Mouse (Mus musculus) embryonic facial prominence, embryonic 12.5 days (tissue): ENCODE measurements at regions not wholly inside any gene's neighbourhood (a gene's known extent, or its start where the extent isn't known, plus 50 kb on each side); places are given as distances from the start of the nearest gene placed in this dataset.

Experiments
- ATAC-seq: fragments of 200-750 bp; cut with Nextera tagmentation; 2 replicates; pipeline ENCODE4 v1.8.0; 2017; ENCODE audit not compliant: insufficient number of reproducible peaks, insufficient read depth, low FRiP score, low TSS enrichment
- H3K27ac ChIP-seq: fragments of 300-500 bp; sonication (generic); 2 replicates; pipeline ENCODE4 v1.5.1; 2016; ENCODE audit warnings: mild to moderate bottlenecking
- H3K27me3 ChIP-seq: fragments of 300-500 bp; sonication (generic); 2 replicates; pipeline ENCODE4 v1.6.1; 2016; ENCODE audit warnings: mild to moderate bottlenecking, moderate library complexity
- H3K36me3 ChIP-seq: fragments of 300-500 bp; sonication (generic); 2 replicates; pipeline ENCODE4 v1.6.1; 2016; ENCODE audit warnings: mild to moderate bottlenecking
- H3K4me1 ChIP-seq: fragments of 300-500 bp; sonication (generic); 2 replicates; pipeline ENCODE4 v1.6.1; 2016
- H3K4me2 ChIP-seq: fragments of 300-500 bp; sonication (generic); replicated peaks from 2 replicates; pipeline ENCODE4 v1.6.1; 2016; ENCODE audit warnings: mild to moderate bottlenecking, moderate library complexity
- H3K4me3 ChIP-seq: fragments of 300-500 bp; sonication (generic); 2 replicates; pipeline ENCODE4 v1.5.1; 2016; ENCODE audit warnings: mild to moderate bottlenecking
- H3K9ac ChIP-seq: fragments of 300-500 bp; sonication (generic); 2 replicates; pipeline ENCODE4 v1.6.1; 2016; ENCODE audit warnings: mild to moderate bottlenecking, moderate library complexity
- H3K9me3 ChIP-seq: fragments of 300-500 bp; sonication (generic); 2 replicates; pipeline ENCODE4 v1.6.1; 2016; ENCODE audit warnings: mild to moderate bottlenecking, moderate library complexity
- WGBS: fragments of 180-500 bp; shearing (Covaris S2); methylation state at CpG from one replicate; pipeline ENCODE4 v1.1.7; 2016; 5-methylcytosine and 5-hydroxymethylcytosine counted together

DNA sequence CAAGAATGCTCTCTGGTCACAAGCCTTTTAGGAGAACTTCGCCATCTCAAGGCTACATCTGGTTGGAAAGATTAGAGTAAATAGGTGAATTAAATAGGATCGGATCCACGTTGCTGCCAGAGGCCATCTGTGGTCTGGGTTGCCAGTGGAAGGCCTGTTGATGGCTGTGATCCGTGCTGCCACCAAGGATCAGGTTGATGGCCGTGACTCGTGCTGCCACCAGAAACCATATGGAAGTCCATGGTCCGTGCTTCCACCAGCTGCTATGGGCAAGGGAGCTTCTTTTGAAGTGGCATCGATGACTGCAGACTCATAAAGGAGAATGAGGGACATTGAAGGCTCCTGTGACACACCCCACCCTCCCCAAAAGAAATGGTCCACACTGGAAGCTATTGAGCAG lies 79.6 kb downstream of the Atp1a1 start:
- no peak overlapping the region for H3K9ac ChIP-seq
- WGBS = 85% methylated on average over 8 of the region's 8 CpGs
- no peak for ATAC-seq
- peaks cover 3% of the 10 kb centered on the region; the same call in 1 of the 2 replicates for H3K4me1 ChIP-seq
- no peaks in the 10 kb centered on the region for H3K9me3 ChIP-seq
- no peak overlapping the region for H3K4me3 ChIP-seq
- no peaks in the 10 kb centered on the region for H3K36me3 ChIP-seq
- no peak overlapping the region for H3K4me2 ChIP-seq
- H3K27me3 ChIP-seq = no peaks in the 10 kb centered on the region
- no peak overlapping the region for H3K27ac ChIP-seq

DNA sequence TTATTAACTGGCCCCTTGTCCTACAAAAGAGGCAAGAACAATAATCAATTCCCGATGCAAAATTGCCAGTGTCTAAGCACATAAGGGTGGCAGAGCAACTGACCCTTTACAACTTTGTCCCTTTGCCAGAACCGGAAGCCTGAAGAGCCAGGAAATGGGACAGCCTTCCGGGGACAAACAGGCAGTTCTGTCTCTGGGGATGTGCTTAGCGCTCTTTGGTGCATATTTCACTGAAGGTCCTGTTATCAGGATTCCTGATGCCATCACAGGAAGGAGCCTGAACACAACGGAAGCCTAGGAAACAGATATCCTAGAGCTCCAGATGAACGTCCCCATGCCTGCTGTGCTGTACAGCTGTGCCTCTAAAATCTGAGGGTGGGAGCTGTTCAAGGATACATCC lies 80.0 kb downstream of the Atp1a1 start:
- ATAC-seq = no peak
- no peak overlapping the region for H3K4me3 ChIP-seq
- no peak overlapping the region for H3K4me2 ChIP-seq
- peaks cover 3% of the 10 kb centered on the region; the same call in 1 of the 2 replicates for H3K4me1 ChIP-seq
- no peaks in the 10 kb centered on the region for H3K9me3 ChIP-seq
- H3K27ac ChIP-seq = no peak overlapping the region
- 62% methylated on average over 6 of the region's 6 CpGs for WGBS
- H3K9ac ChIP-seq = no peak overlapping the region
- no peaks in the 10 kb centered on the region for H3K36me3 ChIP-seq
- H3K27me3 ChIP-seq = no peaks in the 10 kb centered on the region

DNA sequence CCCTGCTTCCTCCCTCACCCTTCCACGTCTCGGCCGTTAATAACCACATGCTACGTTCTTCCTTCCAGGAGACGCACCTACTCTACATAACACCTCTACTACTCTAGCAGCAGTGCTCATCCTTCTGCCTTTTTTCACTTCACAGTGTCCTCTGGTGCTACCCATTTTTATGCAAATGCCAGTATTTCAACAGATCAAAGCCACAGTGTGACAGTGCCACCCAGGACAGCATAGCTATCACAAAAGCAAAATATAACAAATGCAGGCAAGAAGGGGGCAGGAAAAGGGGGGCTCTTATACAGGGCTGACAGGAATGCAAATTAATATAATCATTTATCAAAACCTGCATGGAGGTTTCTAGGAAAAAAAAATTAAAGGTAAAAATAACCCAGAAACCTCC lies 81.2 kb downstream of the Atp1a1 start:
- Histone ChIP-seq H3K4me3 (no peak overlapping the region), H3K27ac (no peak overlapping the region), H3K9ac (no peak overlapping the region), H3K27me3 (no peaks in the 10 kb centered on the region), H3K4me2 (no peak overlapping the region), H3K4me1 (peaks cover 7% of the 10 kb centered on the region; the same call in 1 of the 2 replicates), H3K9me3 (no peaks in the 10 kb centered on the region), H3K36me3 (no peaks in the 10 kb centered on the region)
- ATAC-seq = no peak
- 79% methylated on average over 5 of the region's 5 CpGs for WGBS

DNA sequence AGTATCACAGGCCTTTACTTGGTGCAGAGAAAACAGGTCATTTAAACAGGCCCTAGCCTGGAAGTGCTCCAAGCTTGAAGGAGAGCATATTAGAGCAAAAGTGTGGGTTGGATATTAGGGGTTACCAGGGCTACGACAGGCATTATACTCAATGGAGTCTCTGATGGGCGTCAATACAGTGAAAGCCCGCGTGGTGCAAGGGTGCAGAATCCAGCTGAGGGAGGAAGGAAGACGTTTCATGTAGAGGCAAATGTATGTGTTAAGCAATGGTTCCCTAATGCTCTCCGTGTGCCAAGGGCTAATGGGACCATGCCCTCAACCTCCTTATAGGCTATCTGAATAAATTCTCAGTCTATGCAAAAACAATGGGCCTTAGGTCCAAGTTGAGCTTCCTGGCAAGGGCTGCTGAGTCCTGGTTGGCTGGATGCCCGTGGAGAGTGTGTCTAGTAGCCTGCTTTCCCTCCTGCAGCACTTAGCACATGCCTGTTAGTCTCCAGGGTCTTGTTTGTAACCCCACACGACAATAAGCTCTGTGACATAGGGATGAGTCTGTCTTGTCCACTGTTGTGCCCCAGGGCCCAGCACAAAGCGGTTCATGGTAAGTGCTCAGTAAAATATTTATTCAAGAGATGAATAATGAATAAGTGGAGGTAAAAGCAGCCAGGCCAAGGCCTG lies 82.1 kb downstream of the Atp1a1 start:
- no peak for ATAC-seq
- Histone ChIP-seq H3K9me3 (no peaks in the 10 kb centered on the region), H3K36me3 (no peaks in the 10 kb centered on the region), H3K9ac (no peak overlapping the region), H3K27me3 (no peaks in the 10 kb centered on the region), H3K27ac (no peak overlapping the region), H3K4me1 (peaks cover 7% of the 10 kb centered on the region; the same call in 1 of the 2 replicates), H3K4me3 (no peak overlapping the region), H3K4me2 (no peak overlapping the region)
- 73% methylated on average over 9 of the region's 9 CpGs for WGBS

DNA sequence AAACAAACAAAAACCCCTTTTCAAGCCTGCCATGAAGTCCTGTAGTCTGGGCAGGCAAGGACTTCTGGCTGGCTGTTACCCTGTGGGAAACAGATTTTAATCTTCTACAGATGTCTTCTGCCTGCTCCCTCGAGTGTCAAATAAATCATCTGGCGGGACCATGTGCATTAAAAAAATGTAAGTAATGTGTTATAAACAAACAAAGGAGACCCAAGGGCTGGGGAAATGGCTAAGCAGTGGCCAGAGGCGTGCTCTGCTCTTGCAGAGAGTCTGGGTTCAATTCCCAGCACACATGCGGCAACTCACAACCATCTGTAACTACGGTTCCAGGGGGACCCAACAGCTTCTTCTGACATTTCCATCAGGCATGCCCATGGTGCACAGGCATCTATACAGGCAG lies 83.3 kb downstream of the Atp1a1 start:
- Histone ChIP-seq H3K36me3 (no peaks in the 10 kb centered on the region), H3K9me3 (no peaks in the 10 kb centered on the region), H3K27ac (no peak overlapping the region), H3K27me3 (no peaks in the 10 kb centered on the region), H3K9ac (no peak overlapping the region), H3K4me3 (no peak overlapping the region), H3K4me2 (no peak overlapping the region), H3K4me1 (peaks cover 11% of the 10 kb centered on the region; the same call in 1 of the 2 replicates)
- WGBS = 56% methylated on average over 5 of the region's 5 CpGs
- no peak for ATAC-seq

DNA sequence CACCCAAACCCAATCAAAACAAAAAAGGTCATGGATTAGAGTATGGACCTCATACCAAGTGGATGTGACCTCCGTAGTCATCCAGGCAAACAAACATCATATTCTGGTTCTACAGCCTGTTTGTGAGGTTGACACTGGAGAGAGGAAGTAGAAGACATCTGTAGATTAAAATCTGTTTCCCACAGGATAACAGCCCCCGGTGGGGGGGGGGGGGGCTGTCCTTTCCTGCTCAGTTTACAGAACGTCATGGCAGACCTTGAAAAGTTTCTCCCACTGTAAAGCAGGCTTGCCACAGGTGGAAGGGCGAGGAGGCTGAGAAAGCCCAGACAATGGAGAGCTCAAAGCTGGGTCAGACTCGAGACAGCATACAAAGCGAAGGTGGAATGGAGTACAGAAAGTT lies 84.4 kb downstream of the Atp1a1 start:
- no peaks in the 10 kb centered on the region for H3K27me3 ChIP-seq
- H3K27ac ChIP-seq = 0 out of 2 replicates have a peak overlapping the region, but pooled peaks have one; percentile 17
- H3K4me1 ChIP-seq = peaks cover 11% of the 10 kb centered on the region; the same call in 1 of the 2 replicates
- H3K9me3 ChIP-seq = no peaks in the 10 kb centered on the region
- WGBS = 72% methylated on average over 6 of the region's 6 CpGs
- no peak for ATAC-seq
- H3K36me3 ChIP-seq = no peaks in the 10 kb centered on the region
- no peak overlapping the region for H3K9ac ChIP-seq
- no peak overlapping the region for H3K4me3 ChIP-seq
- H3K4me2 ChIP-seq = no peak overlapping the region

DNA sequence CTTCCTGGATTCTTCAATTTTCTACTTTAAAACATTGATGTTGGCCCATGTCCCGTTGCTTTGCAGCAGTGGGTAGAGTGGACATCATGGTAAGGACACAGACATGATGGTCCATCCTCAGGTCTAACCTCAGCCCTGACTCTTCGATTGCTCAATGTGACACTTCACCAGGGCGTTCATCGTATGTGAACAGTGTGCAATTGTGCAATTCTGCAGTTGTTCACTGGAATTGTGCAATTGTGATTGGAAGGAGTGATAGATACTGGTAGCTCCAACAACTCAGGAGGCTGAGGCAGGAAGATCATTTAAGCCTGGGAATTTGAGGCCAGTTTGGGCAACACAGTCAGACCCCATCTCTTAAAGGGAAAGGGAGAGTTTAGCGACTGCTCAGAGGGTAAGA lies 84.9 kb downstream of the Atp1a1 start:
- no peak for ATAC-seq
- H3K9me3 ChIP-seq = no peaks in the 10 kb centered on the region
- 90% methylated on average over 5 of the region's 5 CpGs for WGBS

DNA sequence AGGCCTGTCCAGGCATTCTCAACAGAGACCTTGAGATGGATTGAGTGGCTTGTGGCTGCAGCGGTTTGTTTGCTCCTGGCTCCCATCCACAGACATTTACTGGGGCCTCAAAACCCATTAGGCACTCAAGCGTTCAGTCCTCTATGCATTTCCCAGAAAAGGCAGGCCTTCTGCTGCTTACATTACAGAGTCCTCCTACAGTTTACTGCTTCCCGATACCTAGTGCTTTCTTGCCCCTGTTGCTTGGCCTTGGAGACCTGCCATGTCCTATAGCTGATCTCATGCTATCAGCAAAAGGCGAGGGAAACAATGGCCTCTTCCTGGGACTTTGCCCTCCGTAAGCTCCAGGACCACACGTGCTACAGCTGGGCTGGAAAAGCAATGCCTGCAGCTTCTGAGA lies 85.7 kb downstream of the Atp1a1 start:
- Histone ChIP-seq H3K27me3 (no peaks in the 10 kb centered on the region), H3K4me3 (no peak overlapping the region), H3K4me1 (peaks cover 13% of the 10 kb centered on the region; the same call in 1 of the 2 replicates), H3K36me3 (no peaks in the 10 kb centered on the region), H3K27ac (peak overlapping the region; percentile 23; the same call in 1 of the 2 replicates), H3K9ac (no peak overlapping the region), H3K9me3 (no peaks in the 10 kb centered on the region), H3K4me2 (no peak overlapping the region)
- ATAC-seq = no peak
- 72% methylated on average over 6 of the region's 6 CpGs for WGBS

More for the DNA sequence above, 84.9 kb downstream of the Atp1a1 start:
- Histone ChIP-seq H3K27me3 (no peaks in the 10 kb centered on the region), H3K36me3 (no peaks in the 10 kb centered on the region), H3K4me1 (peaks cover 11% of the 10 kb centered on the region; the same call in 1 of the 2 replicates), H3K27ac (no peak overlapping the region), H3K9ac (no peak overlapping the region), H3K4me3 (no peak overlapping the region), H3K4me2 (no peak overlapping the region)

DNA sequence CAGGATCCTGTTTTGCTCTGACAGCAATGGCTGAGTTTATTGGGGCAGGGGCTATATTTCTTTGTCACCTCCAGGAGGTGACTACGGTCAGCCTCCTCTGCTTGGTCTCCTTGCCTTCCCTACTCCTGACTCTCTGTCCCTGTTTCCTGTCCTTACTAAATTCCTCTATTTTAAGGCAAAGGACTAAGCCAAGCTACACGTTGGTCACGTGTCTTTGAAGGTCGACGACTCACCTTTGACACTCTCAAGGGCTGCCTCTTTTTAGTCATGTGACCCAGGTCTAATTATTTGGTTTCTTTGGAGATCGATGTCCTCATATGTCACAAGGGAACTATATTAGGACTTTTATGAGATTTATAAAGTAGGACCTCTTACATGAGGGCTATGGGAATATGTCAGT lies 86.9 kb downstream of the Atp1a1 start:
- H3K27ac ChIP-seq = no peak overlapping the region
- no peaks in the 10 kb centered on the region for H3K9me3 ChIP-seq
- H3K4me3 ChIP-seq = no peak overlapping the region
- H3K4me2 ChIP-seq = no peak overlapping the region
- ATAC-seq = no peak
- WGBS = 85% methylated on average over 6 of the region's 6 CpGs
- no peaks in the 10 kb centered on the region for H3K27me3 ChIP-seq
- H3K4me1 ChIP-seq = peaks cover 19% of the 10 kb centered on the region; the same call in 1 of the 2 replicates
- no peaks in the 10 kb centered on the region for H3K36me3 ChIP-seq
- H3K9ac ChIP-seq = no peak overlapping the region

DNA sequence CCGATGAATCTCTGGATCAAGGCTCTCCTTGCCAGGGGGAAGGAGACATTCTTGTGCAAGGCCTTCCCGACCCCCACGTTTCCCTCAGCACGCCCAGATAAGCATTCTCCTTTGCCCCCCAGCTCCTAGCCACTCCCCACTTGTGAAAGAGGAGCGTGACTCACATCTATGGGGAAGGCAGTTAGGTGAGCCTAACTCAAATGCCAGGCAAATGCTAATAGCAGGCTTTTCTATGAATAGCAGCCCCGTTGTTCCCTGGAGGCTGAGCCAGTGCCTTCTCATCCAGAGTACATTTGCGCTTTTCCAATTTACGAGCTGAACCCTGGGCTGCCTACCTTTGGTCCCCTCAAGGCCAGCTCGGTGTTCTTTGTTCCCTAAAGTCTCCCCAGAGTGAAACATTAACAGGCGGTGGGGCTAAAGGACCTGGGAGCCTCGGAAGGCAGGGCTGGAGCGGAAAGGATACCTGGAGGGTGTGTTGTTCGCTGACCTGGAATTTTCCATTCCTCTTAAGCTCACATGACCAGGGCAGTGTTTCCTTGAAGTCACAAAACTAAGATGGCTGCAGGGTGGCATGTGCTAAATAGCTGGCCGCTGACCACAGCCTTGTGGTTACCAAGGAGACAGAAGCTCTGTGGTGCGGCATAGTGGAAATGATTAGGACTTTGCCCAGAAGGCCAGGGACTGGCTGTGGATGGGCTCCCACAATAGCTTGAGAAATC lies 87.5 kb downstream of the Atp1a1 start:
- 52% methylated on average over 15 of the region's 15 CpGs for WGBS
- ATAC-seq = no peak
- Histone ChIP-seq H3K9me3 (no peaks in the 10 kb centered on the region), H3K9ac (no peak overlapping the region), H3K27me3 (no peaks in the 10 kb centered on the region), H3K4me3 (no peak overlapping the region), H3K27ac (no peak overlapping the region), H3K4me1 (peaks cover 19% of the 10 kb centered on the region; the same call in 1 of the 2 replicates), H3K36me3 (no peaks in the 10 kb centered on the region), H3K4me2 (no peak overlapping the region)

DNA sequence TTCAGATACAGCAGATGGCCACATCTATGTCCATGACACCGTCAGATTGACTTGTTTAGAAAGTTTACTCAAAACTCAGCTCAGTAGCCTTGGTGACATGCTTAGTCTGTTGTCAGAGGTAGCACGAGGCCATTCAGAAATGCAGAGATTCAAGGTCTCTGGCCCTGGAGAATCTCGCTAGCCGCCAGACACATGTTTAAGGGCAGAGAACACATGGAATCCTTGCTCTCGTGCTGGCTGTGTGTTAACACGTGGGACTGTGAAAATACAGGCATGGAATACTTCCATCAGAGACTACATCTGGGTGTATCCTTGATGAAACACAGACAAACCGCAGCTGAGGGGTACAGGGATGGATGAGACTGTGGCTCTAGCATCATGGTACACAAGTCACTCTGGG lies 88.9 kb downstream of the Atp1a1 start:
- Histone ChIP-seq H3K27ac (no peak overlapping the region), H3K4me2 (no peak overlapping the region), H3K4me1 (peaks cover 19% of the 10 kb centered on the region; the same call in 1 of the 2 replicates), H3K9me3 (no peaks in the 10 kb centered on the region), H3K36me3 (no peaks in the 10 kb centered on the region), H3K9ac (no peak overlapping the region), H3K27me3 (no peaks in the 10 kb centered on the region), H3K4me3 (no peak overlapping the region)
- ATAC-seq = no peak
- WGBS = 87% methylated on average over 7 of the region's 7 CpGs
